Mouse (Mus musculus) adrenal gland, adult 18-20 months (tissue): ENCODE results near the gene Ptprs. TPM values are rescaled to one million over a fixed set of nuclear protein-coding genes. Genes with fewer than 3 reads are reported as not detected.
"Not testable (repeated sequence)": the region's sequence is repeated elsewhere in the genome, so short reads cannot be mapped to it uniquely, and the experiment has no call there.

ENCODE experiments used
- DNase-seq, 2 experiments: peaks; one replicate each; pipeline ENCODE4 v3.0.0; 2021 to 2022; ENCODE audit warnings: low spot score in 2 of 2
- long read RNA-seq, 2 experiments: library from polyadenylated mRNA; stranded (forward); transcript quantifications; one replicate each; pipeline ENCODE4 v2.0.0; 2021
- total RNA-seq, 2 experiments: library from RNA; stranded (reverse); gene quantifications; 1 replicate in 1 of 2; 2 replicates in 1 of 2; pipeline ENCODE4 v1.2.3; 2021

Gene Ptprs
- 100 to 1,000 TPM; 130 to 188 TPM for total RNA-seq
- long read RNA-seq, experiment 1, partial matches to known transcripts: 7 of 9 reads
- long read RNA-seq, experiment 1, other reads (novel, unspliced or antisense): 1 of 9 reads
- long read RNA-seq, experiment 2, partial matches to known transcripts: 35 of 52 reads
- long read RNA-seq, experiment 2, other reads (novel, unspliced or antisense): 13 of 52 reads

GRCm38 (mm10) chr17:56476402-56476752 lies at the start of gene Ptprs:
TSS of gene Ptprs (minus strand) at chr17:56476483.
- peak; percentile 94 to 97 for DNase-seq

GRCm38 (mm10) chr17:56524943-56525342 lies 48.7 kb upstream of the Ptprs start:
- no peak for DNase-seq

- no peak for DNase-seq
These were observed 46.5 kb upstream of the Ptprs start for GRCm38 (mm10) chr17:56522744-56523143.

GRCm38 (mm10) chr17:56515690-56516410 lies 39.6 kb upstream of the Ptprs start:
- DNase-seq: no peak

GRCm38 (mm10) chr17:56514916-56515315 lies 38.6 kb upstream of the Ptprs start:
- no peak for DNase-seq

GRCm38 (mm10) chr17:56514330-56514729 lies 38.0 kb upstream of the Ptprs start:
- DNase-seq: no peak

- DNase-seq: no peak
These were observed 36.0 kb upstream of the Ptprs start, which contains the start of gene Znrf4 for GRCm38 (mm10) chr17:56512310-56512709. TSS of gene Znrf4 (minus strand) at chr17:56512431.

- no peak for DNase-seq
These were observed 35.4 kb upstream of the Ptprs start for GRCm38 (mm10) chr17:56511707-56512090.

GRCm38 (mm10) chr17:56510970-56511706 lies 34.9 kb upstream of the Ptprs start:
- no peak for DNase-seq

- DNase-seq: no peak
These were observed 34.2 kb upstream of the Ptprs start for GRCm38 (mm10) chr17:56510473-56510969.

GRCm38 (mm10) chr17:56509707-56510472 lies 33.6 kb upstream of the Ptprs start:
- no peak for DNase-seq

- DNase-seq: no peak
These were observed 32.8 kb upstream of the Ptprs start for GRCm38 (mm10) chr17:56509021-56509640.

- DNase-seq: peak; percentile 86 to 89
These were observed 31.1 kb upstream of the Ptprs start for GRCm38 (mm10) chr17:56507161-56508068.

GRCm38 (mm10) chr17:56506417-56507065 lies 30.3 kb upstream of the Ptprs start:
- DNase-seq: peak in 1 of 2 experiments; percentile 13

GRCm38 (mm10) chr17:56505401-56505800 lies 29.1 kb upstream of the Ptprs start:
- peak in 1 of 2 experiments; percentile 14 for DNase-seq

GRCm38 (mm10) chr17:56502526-56502925 lies 26.2 kb upstream of the Ptprs start:
- DNase-seq: no peak

GRCm38 (mm10) chr17:56501635-56502400 lies 25.5 kb upstream of the Ptprs start:
- not testable (repeated sequence) for DNase-seq

- DNase-seq: no peak
These were observed 22.9 kb upstream of the Ptprs start for GRCm38 (mm10) chr17:56499229-56499628.
